ENCODE assay signal across 10 mouse cellular contexts in the genomic region with DNA sequence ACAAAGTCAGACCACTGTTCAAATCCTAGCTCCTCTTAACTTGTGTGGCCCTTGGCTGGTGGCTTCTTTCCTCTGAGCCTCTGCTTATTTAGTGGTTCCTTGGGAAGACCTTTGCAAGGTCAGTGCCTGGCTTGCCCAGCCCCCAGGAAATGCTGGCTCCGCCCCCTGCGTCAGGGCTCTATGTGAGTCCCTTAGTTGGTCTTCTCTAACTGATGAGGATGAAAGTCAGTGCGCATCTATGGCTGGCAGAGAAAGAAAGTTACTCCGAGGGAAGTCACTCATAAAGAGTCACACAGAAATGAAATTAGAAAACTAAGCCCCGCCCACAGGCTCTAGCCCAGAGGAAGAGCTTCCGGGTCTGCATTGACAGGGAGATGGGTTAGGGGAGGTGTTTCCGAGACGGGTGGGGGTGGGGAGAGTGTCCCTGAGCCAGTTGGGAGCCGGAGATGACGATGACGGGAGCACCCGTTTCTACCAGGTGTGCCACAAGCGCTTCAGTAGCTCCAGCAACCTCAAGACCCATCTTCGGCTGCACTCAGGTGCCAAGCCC. TPM values are rescaled to one million over a fixed set of nuclear protein-coding genes. Genes with fewer than 3 reads are reported as not detected.
DNase-seq lines count a peak whose midpoint lies in the region; ATAC-seq and TF ChIP-seq lines count a peak whose summit lies in the region.
"Had no signal": no experiment of that assay in that cellular context is flagged by ENCODE, and none has a peak within 500 bp of the region (broad histone marks: within the 10 kb centered on the region; RNA-seq: fewer than 3 reads in every experiment).

No protein-coding gene starts in this region.

- no peaks in the 10 kb centered on the region for H3K4me1 ChIP-seq in kidney, embryonic 14.5 days (ENCODE audit: control insufficient read depth, insufficient read depth, low read length)
- H3K4me1 ChIP-seq in ES-E14 (ENCODE audit: control insufficient read depth in 2 of 2, insufficient read depth in 2 of 2, low read length in 2 of 2, poor library complexity in 1 of 2): peaks cover 6 to 26% of the 10 kb centered on the region in 2 experiments

- H3K27me3 ChIP-seq in kidney, embryonic 14.5 days (ENCODE audit: control insufficient read depth, insufficient read depth, low read length): no peaks in the 10 kb centered on the region
- H3K27me3 ChIP-seq in splenic B cell, adult 2 months (ENCODE audit: control insufficient read depth, insufficient read depth, low read length, poor library complexity, severe bottlenecking): no peaks in the 10 kb centered on the region

- intact Hi-C loops in left cerebral cortex, postnatal 36 days (cut with DNase I): no loop called here

- no peak overlapping the region; the same call in 1 of the 2 replicates for H3K4me3 ChIP-seq in kidney, embryonic 14.5 days (ENCODE audit: low read length)
- H3K4me3 ChIP-seq in ES-E14 (ENCODE audit: insufficient read depth in 1 of 2, low read depth in 1 of 2, low read length in 2 of 2, poor library complexity in 1 of 2, severe bottlenecking in 1 of 2): peak overlapping the region; percentile 17 to 50; a peak in 3 of 4 replicates

- WGBS in kidney, embryonic 14.5 days: 33% methylated on average over 14 of the region's 14 CpGs

- H3K36me3 ChIP-seq in kidney, embryonic 14.5 days (ENCODE audit: control insufficient read depth, insufficient read depth, low read length): no peaks in the 10 kb centered on the region
- H3K36me3 ChIP-seq in ES-E14 (ENCODE audit: control insufficient read depth, insufficient read depth, low read length, poor library complexity, severe bottlenecking): no peaks in the 10 kb centered on the region
- no peaks in the 10 kb centered on the region for H3K36me3 ChIP-seq in splenic B cell, adult 2 months (ENCODE audit: control insufficient read depth, insufficient read depth, low read length, poor library complexity, severe bottlenecking)

- DNase-seq in kidney, adult 11 months: no peak
- DNase-seq in ES-E14 (ENCODE audit: low read depth, low spot score): no peak
- peak; percentile 94 for DNase-seq in induced T-regulatory cell, adult 2 months (ENCODE audit: low read depth)
- DNase-seq in splenic B cell, adult 2 months (ENCODE audit: low read depth, low spot score): peak; percentile 19
- no peak for DNase-seq in left cerebral cortex, postnatal 36 days (ENCODE audit: low spot score in 2 of 2)
- no peak for DNase-seq in left cerebral cortex, adult 18-20 months (ENCODE audit: low spot score in 2 of 2)
- no peak for DNase-seq in urinary bladder, postnatal 36 days (ENCODE audit: low spot score in 2 of 2)

- in situ Hi-C loops in ES-E14 (cut with MboI; ENCODE audit: low sequenced_read_pairs in 2 of 2, unreplicated experiment in 2 of 2): no loop called here

- H3K9ac ChIP-seq in kidney, embryonic 14.5 days (ENCODE audit: low read depth, low read length): no peak overlapping the region
- no peak overlapping the region; the same call in 1 of the 2 replicates for H3K9ac ChIP-seq in ES-E14 (ENCODE audit: insufficient read depth, low read depth, low read length, poor library complexity, severe bottlenecking)

- no peak overlapping the region for H3K27ac ChIP-seq in kidney, embryonic 14.5 days (ENCODE audit: low read depth, low read length)
- no peak overlapping the region for H3K27ac ChIP-seq in ES-E14 (ENCODE audit: insufficient read depth, low read depth, low read length, poor library complexity, severe bottlenecking)
- H3K27ac ChIP-seq: kidney, postnatal 0 days; macrophage had no signal

- no peak for ATAC-seq in kidney, embryonic 14.5 days (ENCODE audit: low FRiP score, low TSS enrichment)

- H3K4me2 ChIP-seq in kidney, embryonic 14.5 days (replicated peaks; ENCODE audit: low read depth, low read length): peak overlapping the region; percentile 17

- no peaks in the 10 kb centered on the region for H3K9me3 ChIP-seq in kidney, embryonic 14.5 days (ENCODE audit: control insufficient read depth, low read length)
- H3K9me3 ChIP-seq in ES-E14 (ENCODE audit: control insufficient read depth, insufficient read depth, low read depth, low read length): no peaks in the 10 kb centered on the region

TF ChIP-seq in ES-E14, 5 proteins besides CTCF, POLR2A, EP300 and RAD21:
- no peak for TF ChIP-seq HCFC1 (IDR thresholded peaks at IDR 0.05; ENCODE audit: borderline replicate concordance, insufficient read depth, low read length)
- no peak for TF ChIP-seq MAFK (IDR thresholded peaks at IDR 0.05; ENCODE audit: insufficient read depth, low read depth, low read length)
- TF ChIP-seq CHD2 (IDR thresholded peaks at IDR 0.05; ENCODE audit: low read depth, low read length): no peak
- no peak for TF ChIP-seq ZC3H11A (IDR thresholded peaks at IDR 0.05; ENCODE audit: borderline replicate concordance, low read depth, low read length)
- TF ChIP-seq ZNF384 (IDR thresholded peaks at IDR 0.05; ENCODE audit: low read depth, low read length): no peak

RNA-seq across cellular contexts. Expression of a gene that starts 2.4 kb away (rescaled TPM):
- polyA plus RNA-seq in kidney, embryonic 14.5 days (2014; fragmentation: Nextera tagmentation; extraction: Ambion mirVana): 4.5 and 6.0 TPM in 2 replicates
- 12.6 and 30.9 TPM in 2 replicates for total RNA-seq in ES-E14 (2012; rRNA removed)
- total RNA-seq in left cerebral cortex, postnatal 36 days (2021): 1 to 10 TPM; 3.5 to 4.2 TPM
- total RNA-seq in left cerebral cortex, adult 18-20 months (2021): 1 to 10 TPM; 4.4 to 5.7 TPM
- polyA plus RNA-seq: macrophage had no signal

RNA-seq across cellular contexts. Expression of a gene that starts 4.6 kb away (rescaled TPM):
- polyA plus RNA-seq in kidney, embryonic 14.5 days (2014; fragmentation: Nextera tagmentation; extraction: Ambion mirVana): not detected in 2 replicates
- not detected in 2 replicates for total RNA-seq in ES-E14 (2012; rRNA removed)
- not detected for total RNA-seq in left cerebral cortex, postnatal 36 days (2021)
- not detected for total RNA-seq in left cerebral cortex, adult 18-20 months (2021)
- polyA plus RNA-seq: kidney, postnatal 0 days; macrophage had no signal

RNA-seq across cellular contexts. Expression of a gene that starts 36.6 kb away (rescaled TPM):
- polyA plus RNA-seq in kidney, embryonic 14.5 days (2014; fragmentation: Nextera tagmentation; extraction: Ambion mirVana): 8.9 and 12.1 TPM in 2 replicates
- total RNA-seq in ES-E14 (2012; rRNA removed): 1.5 and 13.0 TPM in 2 replicates
- 1 to 10 TPM; 1.4 to 2.7 TPM for total RNA-seq in left cerebral cortex, postnatal 36 days (2021)
- total RNA-seq in left cerebral cortex, adult 18-20 months (2021): 1 to 10 TPM; 2.7 to 4.1 TPM

RNA-seq across cellular contexts. Expression of a gene that starts 39.6 kb away (rescaled TPM):
- polyA plus RNA-seq in kidney, embryonic 14.5 days (2014; fragmentation: Nextera tagmentation; extraction: Ambion mirVana): not detected in 2 replicates
- 84.7 and 134 TPM in 2 replicates for total RNA-seq in ES-E14 (2012; rRNA removed)
- total RNA-seq in left cerebral cortex, postnatal 36 days (2021): not detected
- not detected for total RNA-seq in left cerebral cortex, adult 18-20 months (2021)
- polyA plus RNA-seq: kidney, postnatal 0 days; macrophage had no signal

RNA-seq across cellular contexts. Expression of a gene that starts 44.1 kb away (rescaled TPM):
- polyA plus RNA-seq in kidney, embryonic 14.5 days (2014; fragmentation: Nextera tagmentation; extraction: Ambion mirVana): 9.3 and 12.4 TPM in 2 replicates
- total RNA-seq in ES-E14 (2012; rRNA removed): 12.4 and 23.3 TPM in 2 replicates
- 10 to 100 TPM; 23.3 to 46.3 TPM for total RNA-seq in left cerebral cortex, postnatal 36 days (2021)
- 10 to 100 TPM; 31.7 to 38.4 TPM for total RNA-seq in left cerebral cortex, adult 18-20 months (2021)

Comparison
In these comparisons a context has a peak if more than half of its experiments do, and no peak if none do; other contexts are left out.
1. DNase-seq: peak in induced T-regulatory cell, adult 2 months (single experiment) and splenic B cell, adult 2 months (single experiment); none in kidney, adult 11 months (single experiment), ES-E14 (single experiment), left cerebral cortex, postnatal 36 days (0 of 2), left cerebral cortex, adult 18-20 months (0 of 2) and urinary bladder, postnatal 36 days (0 of 2).